Mouse (Mus musculus): ENCODE measurements around the gene Hexim2.

GRCm38 (mm10) chr11:103103621-103104020 lies 28.6 kb upstream of the Hexim2 start:
- TF ChIP-seq CTCF (IDR thresholded peaks at IDR 0.05; ENCODE audit: control insufficient read depth, insufficient read depth, low read length) (no peak), POLR2A (IDR thresholded peaks at IDR 0.05; ENCODE audit: borderline replicate concordance, control insufficient read depth, low read depth, low read length) (no peak)

Measured in bone marrow, adult 2 months (tissue).